Mouse (Mus musculus): ENCODE measurements around the gene Tbx4. TPM values are rescaled to one million over a fixed set of nuclear protein-coding genes. Genes with fewer than 3 reads are reported as not detected.

Gene Tbx4
- polyA plus RNA-seq (2015; fragmentation: Nextera tagmentation; extraction: Ambion mirVana), result 0.04 TPM in 1 of 2 replicates, not detected in the other

- no peak for DNase-seq (ENCODE audit: low spot score)
These were observed at the start of gene Tbx4 for GRCm38 (mm10) chr11:85885665-85886428. Gene Tbx4, plus strand, starts transcription at chr11:85886422.

DNA sequence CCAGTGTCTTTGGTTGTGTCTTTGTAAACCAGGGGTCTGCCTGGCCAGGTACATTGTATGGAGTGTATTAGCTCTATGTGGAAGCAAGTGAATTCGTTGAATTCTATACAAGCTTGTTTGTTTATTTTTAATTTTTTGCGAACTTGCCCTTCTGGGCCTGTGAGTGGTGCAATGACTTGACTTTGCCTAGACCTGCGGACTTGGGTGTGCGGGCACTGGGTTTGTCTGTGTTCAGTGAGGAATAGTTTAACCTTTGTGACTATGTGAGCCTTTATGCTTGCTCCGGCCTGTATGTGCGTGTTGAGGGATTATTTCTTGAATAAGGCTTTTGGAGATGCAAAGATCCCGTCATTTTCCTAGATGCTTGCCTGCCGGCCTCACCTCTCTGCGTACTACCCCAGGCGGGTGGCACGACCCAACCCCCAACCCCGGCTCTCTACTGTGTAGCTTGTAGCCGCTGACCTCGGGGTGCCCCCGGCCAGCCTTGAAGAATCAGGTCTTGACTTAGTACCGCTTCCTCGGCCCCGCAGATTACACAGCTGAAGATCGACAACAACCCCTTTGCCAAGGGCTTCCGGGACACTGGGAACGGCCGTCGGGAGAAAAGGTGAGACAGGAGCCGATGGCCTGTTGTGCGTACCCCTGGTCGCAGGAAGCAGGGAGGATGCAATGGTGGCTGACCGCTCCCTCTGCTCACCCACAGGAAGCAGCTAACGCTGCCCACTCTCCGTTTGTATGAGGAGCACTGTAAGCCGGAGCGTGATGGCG is 49.5 kb upstream of the Tbx4 start:
- DNase-seq (ENCODE audit: low spot score), result no peak

- no peak for DNase-seq (ENCODE audit: low spot score)
These were observed 49.0 kb upstream of the Tbx4 start for GRCm38 (mm10) chr11:85837291-85837647.

DNA sequence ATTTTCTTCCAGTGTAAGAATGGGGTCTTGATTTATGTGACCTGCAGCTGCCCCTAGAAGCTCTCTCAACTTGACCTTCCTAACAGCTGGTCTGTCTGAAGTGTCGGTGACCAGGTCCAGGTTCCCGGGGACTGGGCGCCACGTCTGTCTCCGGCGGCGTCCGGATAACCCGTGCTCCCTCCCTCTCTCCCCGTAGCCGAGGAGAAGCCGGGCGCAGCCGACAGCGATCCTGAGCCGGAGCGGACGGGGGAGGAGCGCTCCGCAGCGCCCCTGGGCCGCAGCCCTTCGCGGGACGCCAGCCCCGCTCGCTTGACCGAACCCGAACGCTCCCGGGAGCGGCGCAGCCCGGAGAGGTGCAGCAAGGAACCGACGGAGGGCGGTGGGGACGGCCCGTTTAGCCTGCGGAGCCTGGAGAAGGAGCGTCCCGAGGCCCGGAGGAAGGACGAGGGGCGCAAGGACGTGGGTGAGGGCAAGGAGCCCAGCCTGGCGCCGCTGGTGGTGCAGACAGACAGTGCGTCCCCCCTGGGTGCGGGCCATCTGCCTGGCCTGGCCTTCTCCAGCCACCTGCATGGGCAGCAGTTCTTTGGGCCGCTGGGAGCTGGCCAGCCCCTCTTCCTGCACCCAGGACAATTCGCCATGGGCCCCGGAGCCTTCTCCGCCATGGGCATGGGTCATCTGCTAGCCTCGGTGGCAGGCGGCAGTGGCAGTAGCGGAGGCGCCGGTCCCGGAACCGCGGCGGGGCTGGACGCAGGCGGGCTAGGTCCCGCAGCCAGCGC is 48.4 kb upstream of the Tbx4 start:
- no peak for DNase-seq (ENCODE audit: low spot score)

GRCm38 (mm10) chr11:85838424-85839257 is 47.6 kb upstream of the Tbx4 start:
- no peak for DNase-seq (ENCODE audit: low spot score)

- DNase-seq (ENCODE audit: low spot score), result no peak
These were observed 46.8 kb upstream of the Tbx4 start for GRCm38 (mm10) chr11:85839258-85840030.

DNA sequence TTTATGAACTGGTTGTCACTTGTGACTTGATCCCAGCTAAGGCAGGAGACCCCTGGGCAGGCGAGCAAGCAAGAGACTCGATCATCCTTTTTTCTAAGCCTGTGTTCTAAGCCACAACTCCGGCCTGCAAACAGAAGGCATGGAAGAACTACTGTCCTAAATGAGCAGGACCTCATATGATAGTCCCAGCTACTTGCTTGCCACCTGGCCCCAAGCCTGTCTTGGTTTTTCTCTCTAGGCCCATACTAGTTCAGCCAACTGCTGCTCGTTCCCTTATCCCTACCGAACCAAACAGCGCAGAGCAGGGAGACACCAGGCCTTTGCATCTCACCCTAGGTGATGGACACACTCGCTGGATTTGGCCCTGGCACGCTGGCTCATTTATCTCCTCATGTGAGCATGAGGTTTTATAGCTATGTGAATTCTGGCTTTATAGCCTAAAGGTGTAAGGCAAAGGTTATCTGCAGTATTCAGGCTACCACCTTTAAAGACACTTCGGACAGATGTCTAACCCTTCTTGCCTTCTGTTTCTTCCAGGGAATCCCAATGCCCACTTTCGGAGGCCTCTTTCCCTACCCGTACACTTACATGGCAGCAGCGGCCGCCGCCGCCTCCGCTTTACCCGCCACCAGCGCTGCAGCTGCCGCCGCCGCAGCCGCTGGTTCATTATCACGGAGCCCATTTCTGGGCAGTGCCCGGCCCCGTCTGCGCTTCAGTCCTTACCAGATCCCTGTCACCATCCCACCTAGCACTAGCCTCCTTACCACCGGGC is 46.0 kb upstream of the Tbx4 start:
- no peak for DNase-seq (ENCODE audit: low spot score)

- no peak for DNase-seq (ENCODE audit: low spot score)
These were observed 45.4 kb upstream of the Tbx4 start for GRCm38 (mm10) chr11:85840803-85841145.

DNA sequence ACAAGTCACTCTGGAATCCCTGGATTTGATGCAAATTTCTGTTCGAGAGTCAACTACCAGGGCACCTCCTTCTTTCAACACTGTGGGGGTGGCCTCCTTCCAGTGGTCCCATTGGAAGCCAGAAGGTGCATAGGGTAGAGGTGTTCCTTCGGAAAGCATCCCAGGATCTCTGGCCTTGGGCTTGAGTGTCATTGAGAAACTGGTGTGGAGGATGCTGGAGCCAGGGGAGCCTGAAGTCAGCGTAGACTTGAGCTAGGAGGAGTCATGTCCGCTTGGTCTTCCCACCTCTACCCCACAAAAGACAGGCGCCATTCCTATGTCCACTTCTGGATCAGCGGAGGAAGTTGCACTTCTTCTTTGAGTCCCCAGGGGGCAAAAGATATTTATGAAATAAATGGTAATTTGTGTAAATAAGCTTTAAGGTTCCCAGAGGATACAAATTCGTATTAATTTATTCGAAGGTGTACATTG is 45.0 kb upstream of the Tbx4 start:
- DNase-seq (ENCODE audit: low spot score), result no peak

GRCm38 (mm10) chr11:85841980-85842379 is 44.2 kb upstream of the Tbx4 start:
- DNase-seq (ENCODE audit: low spot score), result peak; percentile 60

DNA sequence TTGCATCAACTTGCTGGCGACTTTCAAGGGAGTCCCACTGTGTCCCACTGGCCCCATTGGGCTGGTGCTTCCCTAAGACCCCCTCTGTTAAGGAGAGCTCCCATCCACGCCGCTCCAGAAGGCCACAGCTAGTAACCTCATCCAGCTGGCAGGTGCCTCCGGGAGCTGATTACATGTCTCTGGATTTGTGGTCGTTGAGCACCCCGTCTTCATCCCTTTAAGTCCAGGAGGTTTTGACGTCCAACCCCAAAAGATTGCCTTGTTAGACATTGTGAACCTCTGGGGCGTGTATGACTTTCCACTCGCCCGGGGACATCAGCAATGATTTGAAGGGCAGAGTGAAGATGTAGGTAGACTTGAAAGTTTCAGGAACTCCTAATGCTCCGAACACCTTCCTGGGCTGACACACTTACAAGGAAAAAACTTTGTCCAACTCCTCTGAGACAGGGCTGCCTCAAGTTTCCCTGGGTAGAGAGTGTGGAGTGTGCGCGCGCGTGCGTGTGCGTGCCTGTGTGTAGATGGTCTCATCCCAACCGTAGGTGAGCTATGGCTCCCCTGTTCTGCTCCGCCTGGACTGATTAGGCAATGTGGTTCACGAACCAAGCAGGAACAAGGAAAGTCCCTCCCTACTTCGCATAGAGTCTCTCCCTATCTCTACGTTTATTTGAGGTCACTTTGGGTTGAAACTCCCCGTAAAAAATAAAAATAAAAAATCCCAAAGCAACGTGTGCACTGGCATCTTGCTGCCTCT is 43.5 kb upstream of the Tbx4 start:
- no peak for DNase-seq (ENCODE audit: low spot score)

GRCm38 (mm10) chr11:85843347-85843692 is 42.9 kb upstream of the Tbx4 start:
- DNase-seq (ENCODE audit: low spot score), result peak; percentile 64

- peak; percentile 66 for DNase-seq (ENCODE audit: low spot score)
These were observed 41.9 kb upstream of the Tbx4 start for GRCm38 (mm10) chr11:85844144-85844965.

GRCm38 (mm10) chr11:85844971-85845370 is 41.3 kb upstream of the Tbx4 start:
- no peak for DNase-seq (ENCODE audit: low spot score)

DNA sequence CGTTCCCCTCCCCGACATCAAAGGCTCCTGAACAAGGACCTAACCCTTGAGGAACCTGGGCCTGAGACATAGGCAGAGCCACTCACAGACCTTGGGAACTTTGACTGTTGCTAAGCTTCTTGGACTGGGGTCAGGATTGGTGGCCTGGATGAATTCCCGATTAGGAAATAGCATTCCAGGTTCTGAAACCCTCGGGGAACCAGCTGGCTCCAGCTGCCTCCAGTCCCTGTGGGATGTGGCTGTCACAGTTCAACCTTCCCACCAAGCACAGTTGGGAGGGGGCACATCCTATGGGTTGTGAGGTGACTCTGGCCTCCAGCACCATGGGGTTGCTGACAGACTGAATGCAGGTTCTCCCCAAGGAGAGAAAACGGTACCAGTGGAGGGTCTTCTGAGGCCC is 40.3 kb upstream of the Tbx4 start:
- no peak for DNase-seq (ENCODE audit: low spot score)

DNA sequence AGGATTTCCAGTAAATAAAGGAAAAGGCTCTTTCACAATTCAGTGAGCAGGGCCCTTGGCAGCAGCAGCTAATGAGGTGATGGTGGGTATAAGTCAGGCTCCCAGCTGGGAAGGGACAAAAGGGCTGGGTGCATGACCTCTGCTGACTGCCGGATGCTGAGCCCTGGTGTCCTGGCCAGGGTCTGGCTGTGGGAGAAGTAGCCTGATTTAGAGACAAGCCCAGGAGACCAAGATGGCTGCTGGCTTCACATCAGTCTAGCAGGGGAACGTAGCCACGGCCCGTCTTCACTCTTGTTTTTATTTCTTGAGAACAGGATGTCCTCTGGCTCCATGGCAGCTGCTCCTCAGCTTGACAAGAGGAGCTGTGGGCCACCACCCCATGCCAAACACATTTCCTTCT is 39.7 kb upstream of the Tbx4 start:
- no peak for DNase-seq (ENCODE audit: low spot score)

- peak; percentile 76 for DNase-seq (ENCODE audit: low spot score)
These were observed 37.2 kb upstream of the Tbx4 start for GRCm38 (mm10) chr11:85849037-85849436.

- no peak for DNase-seq (ENCODE audit: low spot score)
These were observed 36.0 kb upstream of the Tbx4 start, which contains the start of gene Gm11444 for GRCm38 (mm10) chr11:85850233-85850632. Gene Gm11444, minus strand, starts transcription at chr11:85850333.

All from thymus, postnatal 0 days (tissue).